Mouse (Mus musculus) neural tube, embryonic 13.5 days (tissue): ENCODE measurements at regions not wholly inside any gene's neighbourhood (a gene's known extent, or its start where the extent isn't known, plus 50 kb on each side); places are given as distances from the start of the nearest gene placed in this dataset.

Experiments used
- ATAC-seq: fragments of 200-750 bp; cut with Nextera tagmentation; 2 replicates; pipeline ENCODE4 v1.8.0; 2017; ENCODE audit warnings: low read depth, mild to moderate bottlenecking, moderate TSS enrichment, moderate library complexity
- H3K27ac ChIP-seq: fragments of 300-500 bp; sonication (generic); replicated peaks from 2 replicates; pipeline ENCODE4 v1.5.1; 2015; ENCODE audit warnings: moderate library complexity, mild to moderate bottlenecking, inconsistent platforms
- H3K27me3 ChIP-seq: fragments of 300-500 bp; sonication (generic); 2 replicates; pipeline ENCODE4 v1.6.1; 2015; ENCODE audit warnings: mild to moderate bottlenecking, inconsistent platforms
- H3K36me3 ChIP-seq: fragments of 300-500 bp; sonication (generic); 2 replicates; pipeline ENCODE4 v1.6.1; 2015; ENCODE audit warnings: mild to moderate bottlenecking, inconsistent platforms
- H3K4me1 ChIP-seq: fragments of 300-500 bp; sonication (generic); replicated peaks from 2 replicates; pipeline ENCODE4 v1.6.1; 2015; ENCODE audit warnings: inconsistent platforms
- H3K4me2 ChIP-seq: fragments of 300-500 bp; sonication (generic); 2 replicates; pipeline ENCODE4 v1.6.1; 2015; ENCODE audit warnings: inconsistent platforms, mild to moderate bottlenecking, moderate library complexity
- H3K4me3 ChIP-seq: fragments of 300-500 bp; sonication (generic); 2 replicates; pipeline ENCODE4 v1.5.1; 2015; ENCODE audit warnings: mild to moderate bottlenecking, inconsistent platforms
- H3K9ac ChIP-seq: fragments of 300-500 bp; sonication (generic); 2 replicates; pipeline ENCODE4 v1.6.1; 2015; ENCODE audit warnings: moderate library complexity, mild to moderate bottlenecking, inconsistent platforms
- H3K9me3 ChIP-seq: fragments of 300-500 bp; sonication (generic); 2 replicates; pipeline ENCODE4 v1.6.1; 2016; ENCODE audit warnings: inconsistent platforms
- WGBS: fragments of 180-500 bp; shearing (Covaris S2); methylation state at CpG from one replicate; pipeline ENCODE4 v1.1.7; 2015; 5-methylcytosine and 5-hydroxymethylcytosine counted together

GRCm38 (mm10) chr5:25609911-25610310, 94.0 kb downstream of the Cct8l1 start:
- Histone ChIP-seq H3K27me3 (no peaks in the 10 kb centered on the region), H3K4me2 (no peak overlapping the region; the same call in 1 of the 2 replicates), H3K4me3 (no peak overlapping the region), H3K9me3 (no peaks in the 10 kb centered on the region), H3K27ac (no peak overlapping the region), H3K9ac (no peak overlapping the region), H3K36me3 (no peaks in the 10 kb centered on the region), H3K4me1 (peaks cover 6% of the 10 kb centered on the region; the same call in 1 of the 2 replicates)
- peak; percentile 60; the same call in 1 of the 2 replicates for ATAC-seq
- 12% methylated on average over 9 of the region's 9 CpGs for WGBS

- 61% methylated on average over 2 of the region's 2 CpGs for WGBS
- Histone ChIP-seq H3K9ac (no peak overlapping the region), H3K4me2 (no peak overlapping the region), H3K27me3 (no peaks in the 10 kb centered on the region), H3K27ac (no peak overlapping the region), H3K4me1 (no peaks in the 10 kb centered on the region), H3K9me3 (no peaks in the 10 kb centered on the region), H3K36me3 (no peaks in the 10 kb centered on the region), H3K4me3 (no peak overlapping the region)
- ATAC-seq = no peak
Measured at GRCm38 (mm10) chr5:25602123-25602522, 86.3 kb downstream of the Cct8l1 start.

- Histone ChIP-seq H3K36me3 (no peaks in the 10 kb centered on the region), H3K9ac (no peak overlapping the region), H3K4me1 (no peaks in the 10 kb centered on the region), H3K4me3 (no peak overlapping the region), H3K9me3 (no peaks in the 10 kb centered on the region), H3K27me3 (no peaks in the 10 kb centered on the region), H3K4me2 (no peak overlapping the region), H3K27ac (no peak overlapping the region)
- ATAC-seq = no peak
- WGBS = 95% methylated on average over 1 of the region's 1 CpGs
Measured at GRCm38 (mm10) chr5:25599363-25599762, 83.5 kb downstream of the Cct8l1 start.

GRCm38 (mm10) chr5:25597786-25598185, 81.9 kb downstream of the Cct8l1 start:
- no peak overlapping the region for H3K27ac ChIP-seq
- no peak overlapping the region for H3K9ac ChIP-seq
- no peak for ATAC-seq
- WGBS = 94% methylated on average over 6 of the region's 6 CpGs
- H3K27me3 ChIP-seq = no peaks in the 10 kb centered on the region
- H3K4me2 ChIP-seq = no peak overlapping the region
- H3K9me3 ChIP-seq = no peaks in the 10 kb centered on the region
- no peaks in the 10 kb centered on the region for H3K36me3 ChIP-seq
- H3K4me3 ChIP-seq = no peak overlapping the region
- no peaks in the 10 kb centered on the region for H3K4me1 ChIP-seq

DNA sequence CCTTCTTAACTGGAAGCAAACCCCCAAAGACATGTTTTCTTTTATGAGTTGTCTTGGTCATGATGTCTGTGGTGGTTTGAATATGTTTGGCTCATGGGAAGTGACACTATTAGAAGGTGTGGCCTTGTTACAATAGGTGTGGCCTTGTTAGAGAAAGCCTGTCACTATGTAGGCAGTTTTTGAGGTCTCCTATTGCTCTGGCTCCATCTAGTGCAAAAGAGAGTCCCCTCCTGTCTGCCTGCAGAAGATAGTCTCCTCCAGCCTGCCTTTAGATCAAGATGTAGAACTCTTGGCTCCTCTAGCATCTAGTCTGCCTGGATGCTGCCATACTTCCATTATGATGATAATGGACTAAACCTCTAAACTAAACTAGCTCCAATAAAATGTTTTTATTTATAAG, 75.8 kb downstream of the Cct8l1 start:
- no peaks in the 10 kb centered on the region for H3K36me3 ChIP-seq
- H3K27me3 ChIP-seq = no peaks in the 10 kb centered on the region
- H3K4me3 ChIP-seq = no peak overlapping the region
- H3K9ac ChIP-seq = no peak overlapping the region
- no peaks in the 10 kb centered on the region for H3K9me3 ChIP-seq
- no peak overlapping the region for H3K27ac ChIP-seq
- H3K4me2 ChIP-seq = no peak overlapping the region
- ATAC-seq = no peak
- H3K4me1 ChIP-seq = no peaks in the 10 kb centered on the region
